ENCODE assay signal across 8 mouse cellular contexts in genomic region chr8:94330733-94331132, GRCm38 (mm10). TPM values are rescaled to one million over a fixed set of nuclear protein-coding genes. Genes with fewer than 3 reads are reported as not detected.
DNase-seq lines count a peak whose midpoint lies in the region; ATAC-seq and TF ChIP-seq lines count a peak whose summit lies in the region.

No protein-coding gene starts in this region.

- intact Hi-C loops in heart, postnatal 36 days (cut with DNase I), result loop anchor here (1.0 to 10.0 kb wide), 4 partner anchors 66 to 354 kb away; no protein-coding TSS in a partner anchor
- intact Hi-C loops in left cerebral cortex, postnatal 4 days (cut with DNase I), result loop anchor here (10.0 kb wide), 1 partner anchor 254 kb away; no protein-coding TSS in a partner anchor

- ATAC-seq in midbrain, embryonic 13.5 days, result peak; percentile 62

- 31% methylated on average over 4 of the region's 4 CpGs for WGBS in midbrain, embryonic 13.5 days

- H3K4me2 ChIP-seq in midbrain, embryonic 13.5 days (replicated peaks), result no peak overlapping the region

- H3K27ac ChIP-seq in ES-E14 (ENCODE audit: insufficient read depth, low read depth, low read length, poor library complexity, severe bottlenecking), result no peak overlapping the region
- H3K27ac ChIP-seq in midbrain, embryonic 13.5 days, result no peak overlapping the region

- DNase-seq in adrenal gland, postnatal 14 days, result peak; percentile 69
- no peak for DNase-seq in adrenal gland, adult 8-10 months
- peak; percentile 56 for DNase-seq in ES-E14 (ENCODE audit: low read depth, low spot score)
- peak; percentile 36 to 57 for DNase-seq in cerebellum, postnatal 25 days
- peak; percentile 42 to 51 for DNase-seq in heart, postnatal 36 days
- peak; percentile 35 for DNase-seq in left cerebral cortex, postnatal 4 days
- DNase-seq in telencephalon, adult 2 months (ENCODE audit: low read depth, low spot score), result peak; percentile 45

- H3K27me3 ChIP-seq in midbrain, embryonic 13.5 days, result no peaks in the 10 kb centered on the region

- no peak overlapping the region for H3K4me3 ChIP-seq in ES-E14 (ENCODE audit: insufficient read depth in 1 of 2, low read depth in 1 of 2, low read length in 2 of 2, poor library complexity in 1 of 2, severe bottlenecking in 1 of 2)
- no peak overlapping the region for H3K4me3 ChIP-seq in midbrain, embryonic 13.5 days (replicated peaks)

- no peak overlapping the region for H3K9ac ChIP-seq in ES-E14 (ENCODE audit: insufficient read depth, low read depth, low read length, poor library complexity, severe bottlenecking)
- no peak overlapping the region for H3K9ac ChIP-seq in midbrain, embryonic 13.5 days (replicated peaks)

- no peaks in the 10 kb centered on the region for H3K9me3 ChIP-seq in ES-E14 (ENCODE audit: control insufficient read depth, insufficient read depth, low read depth, low read length)
- H3K9me3 ChIP-seq in midbrain, embryonic 13.5 days, result no peaks in the 10 kb centered on the region

- no peaks in the 10 kb centered on the region for H3K4me1 ChIP-seq in ES-E14 (ENCODE audit: control insufficient read depth in 2 of 2, insufficient read depth in 2 of 2, low read length in 2 of 2, poor library complexity in 1 of 2)
- H3K4me1 ChIP-seq in midbrain, embryonic 13.5 days (replicated peaks), result no peaks in the 10 kb centered on the region

- no peaks in the 10 kb centered on the region for H3K36me3 ChIP-seq in ES-E14 (ENCODE audit: control insufficient read depth, insufficient read depth, low read length, poor library complexity, severe bottlenecking)
- no peaks in the 10 kb centered on the region for H3K36me3 ChIP-seq in midbrain, embryonic 13.5 days

- in situ Hi-C loops in ES-E14 (cut with MboI; ENCODE audit: low sequenced_read_pairs in 2 of 2, unreplicated experiment in 2 of 2), result loop anchor here in 1 of 2 experiments (5.0 kb wide), 1 partner anchor 162 kb away; no protein-coding TSS in a partner anchor

TF ChIP-seq in ES-E14, 5 proteins besides CTCF, POLR2A, EP300 and RAD21:
- TF ChIP-seq HCFC1 (IDR thresholded peaks at IDR 0.05; ENCODE audit: borderline replicate concordance, insufficient read depth, low read length) (no peak), ZC3H11A (IDR thresholded peaks at IDR 0.05; ENCODE audit: borderline replicate concordance, low read depth, low read length) (peak; percentile 74; the same call in 1 of the 2 replicates)

RNA-seq across cellular contexts. Expression of gene Slc12a3, which starts 1.7 kb away (rescaled TPM):
- total RNA-seq in adrenal gland, postnatal 14 days (2021), result 0.11 and 0.19 TPM in 2 replicates
- total RNA-seq in adrenal gland, adult 8-10 months (2022), result under 1 TPM in 1 of 4 experiments, not detected in 3; 0.16 TPM
- total RNA-seq in ES-E14 (2012; rRNA removed), result 0.94 and 1.3 TPM in 2 replicates
- under 1 TPM; 0.33 to 0.38 TPM for total RNA-seq in heart, postnatal 36 days (2021)
- total RNA-seq in left cerebral cortex, postnatal 4 days (2021), result under 1 TPM; 0.28 to 0.54 TPM
- polyA plus RNA-seq in midbrain, embryonic 13.5 days (2015; fragmentation: Nextera tagmentation; extraction: Ambion mirVana), result 0.09 and 0.12 TPM in 2 replicates

RNA-seq across cellular contexts. Expression of gene Herpud1, which starts 55.5 kb away (rescaled TPM):
- 112 and 114 TPM in 2 replicates for total RNA-seq in adrenal gland, postnatal 14 days (2021)
- total RNA-seq in adrenal gland, adult 8-10 months (2022), result 100 to 1,000 TPM; 112 to 129 (median 123) TPM
- total RNA-seq in ES-E14 (2012; rRNA removed), result 50.4 and 76.5 TPM in 2 replicates
- total RNA-seq in heart, postnatal 36 days (2021), result 100 to 1,000 TPM; 281 to 377 TPM
- 10 to 100 TPM; 34.4 to 36.1 TPM for total RNA-seq in left cerebral cortex, postnatal 4 days (2021)
- 58.2 and 60.0 TPM in 2 replicates for polyA plus RNA-seq in midbrain, embryonic 13.5 days (2015; fragmentation: Nextera tagmentation; extraction: Ambion mirVana)
